Mouse (Mus musculus): ENCODE measurements around the gene Myom1. TPM values are rescaled to one million over a fixed set of nuclear protein-coding genes. Genes with fewer than 3 reads are reported as not detected.
A peak's percentile ranks its signal among the peaks of the same experiment; 100 is the strongest.
"Not testable (repeated sequence)": the region's sequence is repeated elsewhere in the genome, so short reads cannot be mapped to it uniquely, and the experiment has no call there.

Myom1 gene
- total and polyA plus RNA-seq, 2 experiments from 2014 or later = 238 to 392 TPM

GRCm38 (mm10) chr17:70968606-70969191, 33.7 kb upstream of the Myom1 start:
- ATAC-seq (ENCODE audit: insufficient read depth, low read depth) = peak; percentile 14; the same call in 1 of the 2 replicates
- H3K4me2 ChIP-seq (ENCODE audit: low read depth, low read length) = no peak overlapping the region
- no peak overlapping the region for H3K9ac ChIP-seq (replicated peaks; ENCODE audit: low read depth, low read length)
- H3K9me3 ChIP-seq (replicated peaks; ENCODE audit: control insufficient read depth, low read length) = no peaks in the 10 kb centered on the region
- no peak overlapping the region for H3K27ac ChIP-seq (ENCODE audit: low read depth)
- peaks cover 5% of the 10 kb centered on the region; the same call in 1 of the 2 replicates for H3K36me3 ChIP-seq (replicated peaks; ENCODE audit: control insufficient read depth, insufficient read depth, low read length)
- H3K4me3 ChIP-seq (ENCODE audit: low read depth, low read length) = no peak overlapping the region
- peaks cover 16% of the 10 kb centered on the region for H3K27me3 ChIP-seq (ENCODE audit: control insufficient read depth, insufficient read depth, low read length)
- DNase-seq (ENCODE audit: low spot score) = peak; percentile 85
- peaks cover 4% of the 10 kb centered on the region; the same call in 1 of the 2 replicates for H3K4me1 ChIP-seq (ENCODE audit: control insufficient read depth, insufficient read depth)
- TF ChIP-seq CTCF (IDR thresholded peaks at IDR 0.05; ENCODE audit: low read depth) (peak; percentile 70), EP300 (IDR thresholded peaks at IDR 0.05; ENCODE audit: low read depth) (no peak)
- 18% methylated on average over 8 of the region's 8 CpGs for WGBS

- Histone ChIP-seq H3K9me3 (replicated peaks; ENCODE audit: control insufficient read depth, low read length) (no peaks in the 10 kb centered on the region), H3K27me3 (ENCODE audit: control insufficient read depth, insufficient read depth, low read length) (peaks cover 24% of the 10 kb centered on the region), H3K36me3 (replicated peaks; ENCODE audit: control insufficient read depth, insufficient read depth, low read length) (peaks cover 29% of the 10 kb centered on the region), H3K4me2 (ENCODE audit: low read depth, low read length) (no peak overlapping the region), H3K4me3 (ENCODE audit: low read depth, low read length) (no peak overlapping the region), H3K27ac (ENCODE audit: low read depth) (no peak overlapping the region), H3K4me1 (ENCODE audit: control insufficient read depth, insufficient read depth) (peaks cover 4% of the 10 kb centered on the region; the same call in 1 of the 2 replicates), H3K9ac (replicated peaks; ENCODE audit: low read depth, low read length) (no peak overlapping the region)
- TF ChIP-seq CTCF (IDR thresholded peaks at IDR 0.05; ENCODE audit: low read depth) = no peak
- no peak for DNase-seq (ENCODE audit: low spot score)
- 54% methylated on average over 11 of the region's 11 CpGs for WGBS
- ATAC-seq (ENCODE audit: insufficient read depth, low read depth) = no peak
These were observed 31.2 kb upstream of the Myom1 start for GRCm38 (mm10) chr17:70971206-70971605.

GRCm38 (mm10) chr17:70973398-70973797, 29.0 kb upstream of the Myom1 start:
- peak; percentile 28 for DNase-seq (ENCODE audit: low spot score)
- WGBS = 62% methylated on average over 9 of the region's 9 CpGs

GRCm38 (mm10) chr17:70974065-70974464, 28.4 kb upstream of the Myom1 start:
- not testable (repeated sequence) for H3K4me3 ChIP-seq (ENCODE audit: low read depth, low read length); H3K9ac ChIP-seq (replicated peaks; ENCODE audit: low read depth, low read length); ATAC-seq (ENCODE audit: insufficient read depth, low read depth); DNase-seq (ENCODE audit: low spot score); H3K9me3 ChIP-seq (replicated peaks; ENCODE audit: control insufficient read depth, low read length); H3K27ac ChIP-seq (ENCODE audit: low read depth); H3K4me1 ChIP-seq (ENCODE audit: control insufficient read depth, insufficient read depth); H3K4me2 ChIP-seq (ENCODE audit: low read depth, low read length)
- Histone ChIP-seq H3K27me3 (ENCODE audit: control insufficient read depth, insufficient read depth, low read length) (peaks cover 24% of the 10 kb centered on the region), H3K36me3 (replicated peaks; ENCODE audit: control insufficient read depth, insufficient read depth, low read length) (peaks cover 29% of the 10 kb centered on the region)
- WGBS = 91% methylated on average over 14 of the region's 14 CpGs

More at GRCm38 (mm10) chr17:70973398-70973797, 29.0 kb upstream of the Myom1 start:
- H3K4me2 ChIP-seq (ENCODE audit: low read depth, low read length) = no peak overlapping the region
- H3K9me3 ChIP-seq (replicated peaks; ENCODE audit: control insufficient read depth, low read length) = no peaks in the 10 kb centered on the region
- no peak overlapping the region for H3K27ac ChIP-seq (ENCODE audit: low read depth)
- H3K4me3 ChIP-seq (ENCODE audit: low read depth, low read length) = no peak overlapping the region
- H3K36me3 ChIP-seq (replicated peaks; ENCODE audit: control insufficient read depth, insufficient read depth, low read length) = peaks cover 29% of the 10 kb centered on the region
- H3K27me3 ChIP-seq (ENCODE audit: control insufficient read depth, insufficient read depth, low read length) = peaks cover 24% of the 10 kb centered on the region
- no peak overlapping the region for H3K9ac ChIP-seq (replicated peaks; ENCODE audit: low read depth, low read length)
- TF ChIP-seq EP300 (IDR thresholded peaks at IDR 0.05; ENCODE audit: low read depth) (no peak), CTCF (IDR thresholded peaks at IDR 0.05; ENCODE audit: low read depth) (no peak)
- H3K4me1 ChIP-seq (ENCODE audit: control insufficient read depth, insufficient read depth) = peaks cover 4% of the 10 kb centered on the region; the same call in 1 of the 2 replicates
- ATAC-seq (ENCODE audit: insufficient read depth, low read depth) = 0 out of 2 replicates have a peak, but pooled peaks have one; percentile 8

- H3K4me2 ChIP-seq (ENCODE audit: low read depth, low read length) = no peak overlapping the region
- H3K27ac ChIP-seq (ENCODE audit: low read depth) = no peak overlapping the region
These were observed 24.6 kb upstream of the Myom1 start for GRCm38 (mm10) chr17:70977799-70978198.

More at GRCm38 (mm10) chr17:70977799-70978198, 24.6 kb upstream of the Myom1 start:
- DNase-seq (ENCODE audit: low spot score) (no peak), ATAC-seq (ENCODE audit: insufficient read depth, low read depth) (no peak)
- Histone ChIP-seq H3K36me3 (replicated peaks; ENCODE audit: control insufficient read depth, insufficient read depth, low read length) (peaks cover 48% of the 10 kb centered on the region), H3K4me1 (ENCODE audit: control insufficient read depth, insufficient read depth) (peaks cover 11% of the 10 kb centered on the region; the same call in 1 of the 2 replicates), H3K27me3 (ENCODE audit: control insufficient read depth, insufficient read depth, low read length) (peaks cover 31% of the 10 kb centered on the region), H3K9me3 (replicated peaks; ENCODE audit: control insufficient read depth, low read length) (no peaks in the 10 kb centered on the region), H3K4me3 (ENCODE audit: low read depth, low read length) (no peak overlapping the region), H3K9ac (replicated peaks; ENCODE audit: low read depth, low read length) (no peak overlapping the region)
- TF ChIP-seq EP300 (IDR thresholded peaks at IDR 0.05; ENCODE audit: low read depth) = no peak
- peak; percentile 28 for TF ChIP-seq CTCF (IDR thresholded peaks at IDR 0.05; ENCODE audit: low read depth)
- WGBS = 87% methylated on average over 6 of the region's 6 CpGs
